Mouse (Mus musculus) MEL (cell line): Measurements from ENCODE around the gene Nf1. TPM values are rescaled to one million over a fixed set of nuclear protein-coding genes. Genes with fewer than 3 reads are reported as not detected.

Source experiments
- DNase-seq: peaks from one replicate; pipeline ENCODE4 v3.0.0; 2011; ENCODE audit warnings: low read depth, low spot score
- H3K27ac ChIP-seq: 2 replicates; pipeline ENCODE4 v1.5.1; 2012; ENCODE audit warnings: low read depth, mild to moderate bottlenecking, control low read depth, low read length, moderate library complexity; ENCODE audit not compliant: control insufficient read depth
- H3K27me3 ChIP-seq, 2 experiments: fragments of 150-350 bp in 1 of 2; sonication (generic) in 1 of 2; 2 replicates each; pipeline ENCODE4 v1.6.1; 2012; ENCODE audit warnings: low read length in 2 of 2, mild to moderate bottlenecking in 2 of 2, improper control_type of control experiment in 1 of 2, moderate library complexity in 1 of 2; ENCODE audit not compliant: insufficient read depth in 2 of 2, control insufficient read depth in 1 of 2
- H3K36me3 ChIP-seq, 2 experiments: 2 replicates each; pipeline ENCODE4 v1.6.1; 2012 to 2014; ENCODE audit warnings: low read length in 2 of 2, improper control_type of control experiment in 1 of 2, inconsistent platforms in 1 of 2, mild to moderate bottlenecking in 1 of 2; ENCODE audit not compliant: insufficient read depth in 2 of 2, control insufficient read depth in 1 of 2
- H3K4me1 ChIP-seq, 2 experiments: fragments of 150-350 bp in 1 of 2; sonication (generic) in 1 of 2; 2 replicates each; pipeline ENCODE4 v1.6.1; 2012; ENCODE audit warnings: low read length in 2 of 2, improper control_type of control experiment in 1 of 2, mild to moderate bottlenecking in 1 of 2; ENCODE audit not compliant: insufficient read depth in 2 of 2, control insufficient read depth in 1 of 2
- H3K4me3 ChIP-seq, 2 experiments: fragments of 150-350 bp in 1 of 2; sonication (generic) in 1 of 2; 2 replicates each; pipeline ENCODE4 v1.5.1; 2012; ENCODE audit warnings: low read depth in 2 of 2, low read length in 2 of 2, mild to moderate bottlenecking in 2 of 2, moderate library complexity in 2 of 2, control low read depth in 1 of 2, improper control_type of control experiment in 1 of 2; ENCODE audit not compliant: control insufficient read depth in 1 of 2, insufficient read depth in 1 of 2
- H3K79me2 ChIP-seq: 2 replicates; pipeline ENCODE4 v1.6.1; 2012; ENCODE audit warnings: mild to moderate bottlenecking, low read length, moderate library complexity; ENCODE audit not compliant: control insufficient read depth, poor library complexity, insufficient read depth
- H3K9ac ChIP-seq: 2 replicates; pipeline ENCODE4 v1.6.1; 2012; ENCODE audit warnings: low read depth, mild to moderate bottlenecking, control low read depth, low read length, moderate library complexity; ENCODE audit not compliant: control insufficient read depth, poor library complexity, severe bottlenecking
- H3K9me3 ChIP-seq: fragments of 150-350 bp; sonication (generic); replicated peaks from 2 replicates; pipeline ENCODE4 v1.6.1; 2012; ENCODE audit warnings: mild to moderate bottlenecking, low read length, improper control_type of control experiment, moderate library complexity; ENCODE audit not compliant: insufficient read depth
- BHLHE40 ChIP-seq: IDR thresholded peaks from 2 replicates; pipeline ENCODE4 v1.6.1; 2012; ENCODE audit warnings: low read depth, mild to moderate bottlenecking, inconsistent platforms, low read length, improper control_type of control experiment, borderline replicate concordance
- CHD1 ChIP-seq: IDR thresholded peaks from 2 replicates; pipeline ENCODE4 v1.6.1; 2012; ENCODE audit warnings: low read depth, mild to moderate bottlenecking, inconsistent platforms, low read length, improper control_type of control experiment
- CHD2 ChIP-seq: IDR thresholded peaks from 2 replicates; pipeline ENCODE4 v1.6.1; 2011; ENCODE audit warnings: low read length, improper control_type of control experiment
- E2F4 ChIP-seq: IDR thresholded peaks from 2 replicates; pipeline ENCODE4 v1.6.1; 2011; ENCODE audit warnings: low read depth, low read length, improper control_type of control experiment, borderline replicate concordance
- ELF1 ChIP-seq: IDR thresholded peaks from 2 replicates; pipeline ENCODE4 v1.6.1; 2014; ENCODE audit warnings: low read depth, mild to moderate bottlenecking, inconsistent platforms, low read length, improper control_type of control experiment, moderate library complexity
- EP300 ChIP-seq, 2 experiments: IDR thresholded peaks; 2 replicates each; pipeline ENCODE4 v1.6.1; 2011; ENCODE audit warnings: improper control_type of control experiment in 2 of 2, low read length in 2 of 2, low read depth in 1 of 2, mild to moderate bottlenecking in 1 of 2
- GATA1 ChIP-seq: IDR thresholded peaks from 2 replicates; pipeline ENCODE4 v1.6.1; 2011; ENCODE audit warnings: low read depth, low read length, improper control_type of control experiment
- HCFC1 ChIP-seq: IDR thresholded peaks from 2 replicates; pipeline ENCODE4 v1.6.1; 2012; ENCODE audit warnings: low read depth, mild to moderate bottlenecking, inconsistent platforms, low read length, improper control_type of control experiment, moderate library complexity
- JUND ChIP-seq: IDR thresholded peaks from 2 replicates; pipeline ENCODE4 v1.6.1; 2011; ENCODE audit warnings: low read depth, mild to moderate bottlenecking, improper control_type of control experiment, low read length
- KAT2A ChIP-seq: conservative IDR thresholded peaks from 2 replicates; pipeline ENCODE4 v1.6.1; 2012; ENCODE audit warnings: low read depth, low read length, improper control_type of control experiment, inconsistent platforms
- MAFK ChIP-seq: IDR thresholded peaks from 2 replicates; pipeline ENCODE4 v1.6.1; 2011; ENCODE audit warnings: low read depth, mild to moderate bottlenecking, low read length, improper control_type of control experiment, borderline replicate concordance
- MEF2A ChIP-seq: IDR thresholded peaks from 2 replicates; pipeline ENCODE4 v1.6.1; 2014; ENCODE audit warnings: low read depth, mild to moderate bottlenecking, inconsistent platforms, low read length, improper control_type of control experiment; ENCODE audit not compliant: poor library complexity, insufficient replicate concordance, severe bottlenecking; ENCODE audit errors: extremely low read depth
- MXI1 ChIP-seq: IDR thresholded peaks from 2 replicates; pipeline ENCODE4 v1.6.1; 2011; ENCODE audit warnings: mild to moderate bottlenecking, low read depth, low read length, improper control_type of control experiment
- MYC ChIP-seq: IDR thresholded peaks from 2 replicates; pipeline ENCODE4 v1.6.1; 2011; ENCODE audit warnings: low read depth, mild to moderate bottlenecking, low read length, improper control_type of control experiment, moderate library complexity
- NELFE ChIP-seq: IDR thresholded peaks from 2 replicates; pipeline ENCODE4 v1.6.1; 2011; ENCODE audit warnings: low read depth, low read length, improper control_type of control experiment
- NRF1 ChIP-seq: IDR thresholded peaks from 2 replicates; pipeline ENCODE4 v1.6.1; 2014; ENCODE audit warnings: low read depth, mild to moderate bottlenecking, inconsistent platforms, low read length, improper control_type of control experiment, moderate library complexity; ENCODE audit not compliant: poor library complexity, insufficient read depth, severe bottlenecking
- POLR2AphosphoS5 ChIP-seq: IDR thresholded peaks from 2 replicates; pipeline ENCODE4 v1.6.1; 2012; ENCODE audit warnings: low read depth, borderline replicate concordance, mild to moderate bottlenecking, inconsistent platforms, low read length, moderate library complexity, mixed read lengths
- RAD21 ChIP-seq: IDR thresholded peaks from 2 replicates; pipeline ENCODE4 v1.6.1; 2011; ENCODE audit warnings: mild to moderate bottlenecking, low read depth, low read length, improper control_type of control experiment
- RCOR1 ChIP-seq: IDR thresholded peaks from 2 replicates; pipeline ENCODE4 v1.6.1; 2012; ENCODE audit warnings: low read depth, mild to moderate bottlenecking, inconsistent platforms, low read length, improper control_type of control experiment
- SMC3 ChIP-seq: IDR thresholded peaks from 2 replicates; pipeline ENCODE4 v1.6.1; 2011; ENCODE audit warnings: low read depth, low read length, improper control_type of control experiment
- TAL1 ChIP-seq: IDR thresholded peaks from 2 replicates; pipeline ENCODE4 v1.6.1; 2012; ENCODE audit warnings: mild to moderate bottlenecking, inconsistent platforms, low read length, moderate library complexity, mixed read lengths
- USF1 ChIP-seq: IDR thresholded peaks from 2 replicates; pipeline ENCODE4 v1.6.1; 2014; ENCODE audit warnings: low read depth, mild to moderate bottlenecking, inconsistent platforms, low read length, improper control_type of control experiment, moderate library complexity
- ZC3H11A ChIP-seq: IDR thresholded peaks from 2 replicates; pipeline ENCODE4 v1.6.1; 2012; ENCODE audit warnings: low read depth, mild to moderate bottlenecking, inconsistent platforms, low read length, improper control_type of control experiment
- polyA plus RNA-seq, 2 experiments: library from polyadenylated mRNA; stranded (reverse) in 1 of 2; unstranded in 1 of 2; fragments of >175 nt in 1 of 2; fragments of >200 nt in 1 of 2; gene quantifications; 2 replicates each; pipeline versions ENCODE4 v1.2.1 to v1.2.4; 2012; ENCODE audit warnings: low replicate concordance in 2 of 2, low read depth in 1 of 2; ENCODE audit not compliant: insufficient read length in 2 of 2, insufficient read depth in 1 of 2, missing spikeins in 1 of 2
- total RNA-seq: library from RNA; depleted of rRNA; stranded (reverse); fragments of 300-350 nt; gene quantifications from 2 replicates; pipeline ENCODE4 v1.2.3, GENCODE M21; 2012

Nf1 gene
- total and polyA plus RNA-seq, 3 experiments: 13.2 to 108 (median 20.3) TPM

- no peaks in the 10 kb centered on the region for H3K79me2 ChIP-seq
- no peak for TF ChIP-seq SMC3
- TF ChIP-seq GATA1: no peak
- no peak for TF ChIP-seq HCFC1
- no peak for TF ChIP-seq MEF2A
- TF ChIP-seq MAFK: no peak
- TF ChIP-seq ZC3H11A: no peak
- peaks cover 3% of the 10 kb centered on the region in 2 experiments; a peak in 3 of 4 replicates for H3K36me3 ChIP-seq
- H3K27me3 ChIP-seq: no peaks in the 10 kb centered on the region
- H3K4me1 ChIP-seq: no peaks in the 10 kb centered on the region
- no peaks in the 10 kb centered on the region for H3K9me3 ChIP-seq
- no peak overlapping the region for H3K4me3 ChIP-seq
- H3K9ac ChIP-seq: no peak overlapping the region
- DNase-seq: no peak
- H3K27ac ChIP-seq: no peak overlapping the region
Observed at GRCm38 (mm10) chr11:79483392-79483791, 143.9 kb downstream of the Nf1 start.

- Histone ChIP-seq H3K4me3 (no peak overlapping the region), H3K27me3 (no peaks in the 10 kb centered on the region), H3K9ac (no peak overlapping the region), H3K4me1 (no peaks in the 10 kb centered on the region), H3K36me3 (peaks cover 0 to 4% of the 10 kb centered on the region in 2 experiments; a peak in 2 of 4 replicates), H3K9me3 (no peaks in the 10 kb centered on the region), H3K79me2 (no peaks in the 10 kb centered on the region)
- no peak for DNase-seq
- no peak for TF ChIP-seq USF1
- TF ChIP-seq ELF1: no peak
- TF ChIP-seq CHD2: no peak
- no peak for TF ChIP-seq POLR2AphosphoS5
- TF ChIP-seq HCFC1: no peak
- TF ChIP-seq BHLHE40: no peak
- TF ChIP-seq JUND: no peak
- TF ChIP-seq NELFE: no peak
- TF ChIP-seq CHD1: no peak
- TF ChIP-seq MAFK: no peak
- TF ChIP-seq, all 39 proteins: peak for 0
- no peak overlapping the region for H3K27ac ChIP-seq
Observed at GRCm38 (mm10) chr11:79483876-79484528, 144.5 kb downstream of the Nf1 start.

DNA sequence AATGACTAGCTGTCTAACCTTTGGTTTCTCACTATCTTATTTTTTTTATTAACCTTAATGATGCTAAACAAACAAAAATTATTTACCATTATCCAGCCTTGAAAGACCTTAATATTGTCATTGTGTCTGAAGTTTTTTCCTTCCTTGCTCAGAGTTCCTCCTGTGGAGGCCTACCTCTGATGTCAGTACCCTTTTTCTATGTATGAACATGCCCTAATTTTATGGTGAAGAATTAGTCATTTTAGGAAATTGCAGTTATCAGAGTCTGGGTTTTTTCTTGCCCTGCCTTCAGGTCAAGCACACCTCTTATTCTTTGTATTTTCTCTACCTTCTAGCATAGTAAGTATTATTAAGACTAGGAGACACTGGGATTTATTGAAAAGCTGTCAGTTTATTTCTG, 145.2 kb downstream of the Nf1 start:
- no peak overlapping the region for H3K9ac ChIP-seq
- H3K9me3 ChIP-seq: no peaks in the 10 kb centered on the region
- no peak for DNase-seq
- H3K36me3 ChIP-seq: peaks cover 0 to 4% of the 10 kb centered on the region in 2 experiments; a peak in 2 of 4 replicates
- no peak for TF ChIP-seq KAT2A
- TF ChIP-seq NELFE: no peak
- TF ChIP-seq BHLHE40: no peak
- no peak for TF ChIP-seq RCOR1
- TF ChIP-seq E2F4: no peak
- no peak for TF ChIP-seq TAL1
- TF ChIP-seq POLR2AphosphoS5: no peak
- no peak for TF ChIP-seq EP300 (IDR thresholded peaks at IDR 0.05; ENCODE audit: low read depth in 1 of 2, low read length in 2 of 2)
- no peak for TF ChIP-seq SMC3
- TF ChIP-seq HCFC1: no peak
- no peak for TF ChIP-seq RAD21
- TF ChIP-seq MXI1: no peak
- no peak for TF ChIP-seq ZC3H11A
- TF ChIP-seq NRF1: no peak
- no peak for TF ChIP-seq MYC
- TF ChIP-seq ELF1: no peak
- TF ChIP-seq MAFK: no peak
- no peak overlapping the region for H3K4me3 ChIP-seq
- H3K27me3 ChIP-seq: no peaks in the 10 kb centered on the region
- H3K27ac ChIP-seq: no peak overlapping the region
- no peaks in the 10 kb centered on the region for H3K79me2 ChIP-seq
- H3K4me1 ChIP-seq: no peaks in the 10 kb centered on the region
